Mouse (Mus musculus): ENCODE data around the gene Pdrg1. TPM values are rescaled to one million over a fixed set of nuclear protein-coding genes. Genes with fewer than 3 reads are reported as not detected.

The Pdrg1 gene
- polyA plus RNA-seq, 1 experiment from 2014 or later, result 259 TPM

- 77% methylated on average over 9 of the region's 9 CpGs for WGBS
Measured at GRCm38 (mm10) chr2:153051537-153051936, 36.3 kb upstream of the Pdrg1 start.

GRCm38 (mm10) chr2:153051095-153051494 lies 35.9 kb upstream of the Pdrg1 start:
- Histone ChIP-seq H3K9me3 (replicated peaks; ENCODE audit: control insufficient read depth, low read length, poor library complexity, severe bottlenecking) (no peaks in the 10 kb centered on the region), H3K36me3 (ENCODE audit: control insufficient read depth, insufficient read depth, low read length) (peaks cover 12% of the 10 kb centered on the region; the same call in 1 of the 2 replicates), H3K4me2 (ENCODE audit: low read length) (no peak overlapping the region), H3K9ac (ENCODE audit: low read depth, low read length) (no peak overlapping the region), H3K4me1 (ENCODE audit: control insufficient read depth, insufficient read depth, low read length) (peaks cover 8% of the 10 kb centered on the region), H3K27me3 (ENCODE audit: control insufficient read depth, insufficient read depth, low read depth, low read length) (0 out of 2 replicates have a peak, but pooled peaks cover 3% of the 10 kb centered on the region), H3K27ac (ENCODE audit: low read length) (no peak overlapping the region), H3K4me3 (ENCODE audit: low read depth, low read length) (no peak overlapping the region)
- ATAC-seq, result no peak
- 80% methylated on average over 6 of the region's 6 CpGs for WGBS

More at GRCm38 (mm10) chr2:153051537-153051936, 36.3 kb upstream of the Pdrg1 start:
- Histone ChIP-seq H3K36me3 (ENCODE audit: control insufficient read depth, insufficient read depth, low read length) (peaks cover 12% of the 10 kb centered on the region; the same call in 1 of the 2 replicates), H3K27ac (ENCODE audit: low read length) (no peak overlapping the region), H3K9ac (ENCODE audit: low read depth, low read length) (no peak overlapping the region), H3K4me2 (ENCODE audit: low read length) (no peak overlapping the region), H3K4me3 (ENCODE audit: low read depth, low read length) (no peak overlapping the region), H3K9me3 (replicated peaks; ENCODE audit: control insufficient read depth, low read length, poor library complexity, severe bottlenecking) (no peaks in the 10 kb centered on the region), H3K4me1 (ENCODE audit: control insufficient read depth, insufficient read depth, low read length) (peaks cover 8% of the 10 kb centered on the region), H3K27me3 (ENCODE audit: control insufficient read depth, insufficient read depth, low read depth, low read length) (0 out of 2 replicates have a peak, but pooled peaks cover 3% of the 10 kb centered on the region)
- ATAC-seq, result no peak

GRCm38 (mm10) chr2:153049997-153050358 lies 34.8 kb upstream of the Pdrg1 start:
- Histone ChIP-seq H3K4me2 (ENCODE audit: low read length) (no peak overlapping the region), H3K4me1 (ENCODE audit: control insufficient read depth, insufficient read depth, low read length) (peaks cover 8% of the 10 kb centered on the region), H3K9me3 (replicated peaks; ENCODE audit: control insufficient read depth, low read length, poor library complexity, severe bottlenecking) (no peaks in the 10 kb centered on the region), H3K4me3 (ENCODE audit: low read depth, low read length) (no peak overlapping the region), H3K27me3 (ENCODE audit: control insufficient read depth, insufficient read depth, low read depth, low read length) (0 out of 2 replicates have a peak, but pooled peaks cover 3% of the 10 kb centered on the region), H3K36me3 (ENCODE audit: control insufficient read depth, insufficient read depth, low read length) (peaks cover 9% of the 10 kb centered on the region; the same call in 1 of the 2 replicates), H3K27ac (ENCODE audit: low read length) (peak overlapping the region; percentile 74; the same call in 1 of the 2 replicates), H3K9ac (ENCODE audit: low read depth, low read length) (no peak overlapping the region)
- no peak for ATAC-seq
- WGBS, result 82% methylated on average over 4 of the region's 4 CpGs

GRCm38 (mm10) chr2:153049288-153049996 lies 34.2 kb upstream of the Pdrg1 start:
- H3K9ac ChIP-seq (ENCODE audit: low read depth, low read length), result peak overlapping the region; percentile 39
- peak; percentile 66; the same call in 1 of the 2 replicates for ATAC-seq
- H3K4me3 ChIP-seq (ENCODE audit: low read depth, low read length), result no peak overlapping the region
- H3K9me3 ChIP-seq (replicated peaks; ENCODE audit: control insufficient read depth, low read length, poor library complexity, severe bottlenecking), result no peaks in the 10 kb centered on the region
- H3K27ac ChIP-seq (ENCODE audit: low read length), result peak overlapping the region; percentile 74
- H3K27me3 ChIP-seq (ENCODE audit: control insufficient read depth, insufficient read depth, low read depth, low read length), result 0 out of 2 replicates have a peak, but pooled peaks cover 3% of the 10 kb centered on the region
- no peak overlapping the region for H3K4me2 ChIP-seq (ENCODE audit: low read length)
- WGBS, result 41% methylated on average over 9 of the region's 9 CpGs
- H3K36me3 ChIP-seq (ENCODE audit: control insufficient read depth, insufficient read depth, low read length), result peaks cover 5% of the 10 kb centered on the region; the same call in 1 of the 2 replicates
- peaks cover 8% of the 10 kb centered on the region for H3K4me1 ChIP-seq (ENCODE audit: control insufficient read depth, insufficient read depth, low read length)

- H3K9me3 ChIP-seq (replicated peaks; ENCODE audit: control insufficient read depth, low read length, poor library complexity, severe bottlenecking), result no peaks in the 10 kb centered on the region
- no peak overlapping the region for H3K4me3 ChIP-seq (ENCODE audit: low read depth, low read length)
- 0 out of 2 replicates have a peak, but pooled peaks cover 3% of the 10 kb centered on the region for H3K27me3 ChIP-seq (ENCODE audit: control insufficient read depth, insufficient read depth, low read depth, low read length)
- no peak overlapping the region for H3K4me2 ChIP-seq (ENCODE audit: low read length)
- no peaks in the 10 kb centered on the region for H3K36me3 ChIP-seq (ENCODE audit: control insufficient read depth, insufficient read depth, low read length)
- ATAC-seq, result no peak
- H3K27ac ChIP-seq (ENCODE audit: low read length), result no peak overlapping the region
- peaks cover 8% of the 10 kb centered on the region for H3K4me1 ChIP-seq (ENCODE audit: control insufficient read depth, insufficient read depth, low read length)
- no peak overlapping the region for H3K9ac ChIP-seq (ENCODE audit: low read depth, low read length)
- WGBS, result 48% methylated on average over 17 of the region's 17 CpGs
Measured at GRCm38 (mm10) chr2:153047828-153048465, 32.7 kb upstream of the Pdrg1 start.

GRCm38 (mm10) chr2:153045884-153046299 lies 30.7 kb upstream of the Pdrg1 start:
- H3K27ac ChIP-seq (ENCODE audit: low read length), result no peak overlapping the region
- 0 out of 2 replicates have a peak, but pooled peaks have one; percentile 46 for ATAC-seq
- H3K4me2 ChIP-seq (ENCODE audit: low read length), result no peak overlapping the region
- H3K9ac ChIP-seq (ENCODE audit: low read depth, low read length), result no peak overlapping the region
- peaks cover 8% of the 10 kb centered on the region for H3K4me1 ChIP-seq (ENCODE audit: control insufficient read depth, insufficient read depth, low read length)
- no peaks in the 10 kb centered on the region for H3K27me3 ChIP-seq (ENCODE audit: control insufficient read depth, insufficient read depth, low read depth, low read length)
- 31% methylated on average over 8 of the region's 8 CpGs for WGBS
- no peaks in the 10 kb centered on the region for H3K9me3 ChIP-seq (replicated peaks; ENCODE audit: control insufficient read depth, low read length, poor library complexity, severe bottlenecking)
- H3K36me3 ChIP-seq (ENCODE audit: control insufficient read depth, insufficient read depth, low read length), result no peaks in the 10 kb centered on the region
- H3K4me3 ChIP-seq (ENCODE audit: low read depth, low read length), result no peak overlapping the region

- Histone ChIP-seq H3K4me3 (ENCODE audit: low read depth, low read length) (no peak overlapping the region), H3K9me3 (replicated peaks; ENCODE audit: control insufficient read depth, low read length, poor library complexity, severe bottlenecking) (no peaks in the 10 kb centered on the region), H3K4me2 (ENCODE audit: low read length) (no peak overlapping the region), H3K9ac (ENCODE audit: low read depth, low read length) (no peak overlapping the region), H3K4me1 (ENCODE audit: control insufficient read depth, insufficient read depth, low read length) (peaks cover under 1% of the 10 kb centered on the region), H3K27ac (ENCODE audit: low read length) (no peak overlapping the region), H3K27me3 (ENCODE audit: control insufficient read depth, insufficient read depth, low read depth, low read length) (no peaks in the 10 kb centered on the region), H3K36me3 (ENCODE audit: control insufficient read depth, insufficient read depth, low read length) (no peaks in the 10 kb centered on the region)
- no peak for ATAC-seq
- 65% methylated on average over 3 of the region's 3 CpGs for WGBS
Measured at GRCm38 (mm10) chr2:153043886-153044285, 28.7 kb upstream of the Pdrg1 start.

GRCm38 (mm10) chr2:153036690-153037089 lies 21.5 kb upstream of the Pdrg1 start:
- no peak for ATAC-seq
- Histone ChIP-seq H3K4me2 (ENCODE audit: low read length) (0 out of 2 replicates have a peak overlapping the region, but pooled peaks have one; percentile 1), H3K9ac (ENCODE audit: low read depth, low read length) (no peak overlapping the region), H3K4me3 (ENCODE audit: low read depth, low read length) (no peak overlapping the region), H3K27ac (ENCODE audit: low read length) (no peak overlapping the region), H3K36me3 (ENCODE audit: control insufficient read depth, insufficient read depth, low read length) (no peaks in the 10 kb centered on the region), H3K9me3 (replicated peaks; ENCODE audit: control insufficient read depth, low read length, poor library complexity, severe bottlenecking) (no peaks in the 10 kb centered on the region), H3K4me1 (ENCODE audit: control insufficient read depth, insufficient read depth, low read length) (peaks cover 35% of the 10 kb centered on the region), H3K27me3 (ENCODE audit: control insufficient read depth, insufficient read depth, low read depth, low read length) (no peaks in the 10 kb centered on the region)
- WGBS, result 8% methylated on average over 2 of the region's 2 CpGs

All from midbrain, embryonic 16.5 days (tissue).